Mouse (Mus musculus) cerebellum, adult 2 months (tissue): ENCODE results near the gene Soga1.

ENCODE experiments used
- CTCF ChIP-seq: fragments of 200-500 bp; IDR thresholded peaks from 2 replicates; pipeline ENCODE4 v1.5.1; 2011; ENCODE audit warnings: low read depth, mild to moderate bottlenecking, control low read depth, low read length, moderate library complexity, borderline replicate concordance; ENCODE audit not compliant: insufficient read depth
- POLR2A ChIP-seq: fragments of 200-500 bp; IDR thresholded peaks from 2 replicates; pipeline ENCODE4 v1.6.1; 2011; ENCODE audit warnings: low read length, control low read depth, borderline replicate concordance; ENCODE audit not compliant: insufficient read depth

- TF ChIP-seq POLR2A: peak; percentile 66; the same call in 1 of the 2 replicates
- TF ChIP-seq CTCF: no peak
Measured at GRCm38 (mm10) chr2:157006511-157007233, 72.4 kb downstream of the Soga1 start, which contains the start of gene Dsn1.
